Mouse (Mus musculus) ES-E14 (cell line): ENCODE results near the gene Ano9.

Experiments used
- HCFC1 ChIP-seq: IDR thresholded peaks from 2 replicates; pipeline ENCODE4 v1.6.1; 2012; ENCODE audit warnings: low read length, inconsistent platforms, borderline replicate concordance; ENCODE audit not compliant: insufficient read depth
- ZNF384 ChIP-seq: IDR thresholded peaks from 2 replicates; pipeline ENCODE4 v1.6.1; 2012; ENCODE audit warnings: low read depth, low read length, inconsistent platforms

DNA sequence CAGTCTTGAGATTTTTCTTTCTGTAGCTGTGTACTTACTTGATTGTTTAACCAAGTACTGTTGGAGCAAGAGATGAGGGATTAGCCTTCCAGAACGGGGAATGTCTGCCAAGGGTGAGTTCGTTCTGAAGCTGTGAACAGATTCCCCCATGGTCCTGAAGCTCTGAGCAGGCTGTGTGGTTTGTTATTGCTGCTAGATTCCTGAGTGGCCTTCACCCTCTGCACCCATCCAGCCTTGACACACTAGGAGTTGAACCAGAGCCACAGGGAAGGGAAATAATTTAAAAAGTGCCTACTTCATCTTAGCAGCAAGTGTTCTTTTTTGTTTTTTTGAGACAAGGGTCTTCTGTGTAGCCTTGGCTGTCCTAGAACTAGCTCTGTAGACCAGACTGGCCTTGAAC, 26.3 kb upstream of the Ano9 start:
- TF ChIP-seq ZNF384 (no peak), HCFC1 (no peak)
